Mouse (Mus musculus) small intestine, adult 2 months (tissue): ENCODE data around the gene Cisd1.

Experiments used
- CTCF ChIP-seq: fragments of 200-500 bp; IDR thresholded peaks from 2 replicates; pipeline ENCODE4 v1.5.1; 2012; ENCODE audit warnings: low read depth, mild to moderate bottlenecking, control low read depth, inconsistent platforms, low read length, moderate library complexity, mixed read lengths; ENCODE audit not compliant: insufficient replicate concordance, insufficient read length; ENCODE audit errors: extremely low read depth
- POLR2A ChIP-seq: fragments of 200-500 bp; IDR thresholded peaks from 2 replicates; pipeline ENCODE4 v1.6.1; 2012; ENCODE audit warnings: low read depth, mild to moderate bottlenecking, control low read depth, inconsistent platforms, low read length, moderate library complexity

GRCm38 (mm10) chr10:71310288-71310687, 34.5 kb downstream of the Cisd1 start:
- no peak for TF ChIP-seq CTCF
- no peak for TF ChIP-seq POLR2A
